ENCODE assay signal across 8 mouse cellular contexts in genomic region chr5:116420759-116421225, GRCm38 (mm10). TPM values are rescaled to one million over a fixed set of nuclear protein-coding genes. Genes with fewer than 3 reads are reported as not detected.
DNase-seq lines count a peak whose midpoint lies in the region; ATAC-seq and TF ChIP-seq lines count a peak whose summit lies in the region.

No protein-coding gene starts in this region.

- intact Hi-C loops in heart, postnatal 10 days (cut with DNase I) = no loop called here

- no peaks in the 10 kb centered on the region for H3K27me3 ChIP-seq in liver, embryonic 14.5 days (ENCODE audit: control insufficient read depth, insufficient read depth, low read length)

- H3K4me3 ChIP-seq in liver, embryonic 14.5 days (ENCODE audit: insufficient read depth in 1 of 2, low read depth in 2 of 2, low read length in 2 of 2) = no peak overlapping the region

- no peak overlapping the region for H3K27ac ChIP-seq in liver, embryonic 14.5 days

- no peak overlapping the region for H3K4me2 ChIP-seq in liver, embryonic 14.5 days (ENCODE audit: low read depth)

- no peak for TF ChIP-seq CTCF in liver, embryonic 14.5 days (IDR thresholded peaks at IDR 0.05; ENCODE audit: low read depth)

- no peak for TF ChIP-seq EP300 in liver, embryonic 14.5 days (IDR thresholded peaks at IDR 0.05; ENCODE audit: low read depth)

- DNase-seq in adrenal gland, postnatal 14 days = peak; percentile 50
- DNase-seq in adrenal gland, adult 18-20 months (ENCODE audit: low spot score in 2 of 2) = no peak
- peak; percentile 69 for DNase-seq in urinary bladder, postnatal 14 days (ENCODE audit: low spot score)
- DNase-seq in urinary bladder, postnatal 10 days (ENCODE audit: low spot score) = no peak
- peak; percentile 59 to 60 for DNase-seq in heart, postnatal 10 days
- no peak for DNase-seq in liver, embryonic 14.5 days (ENCODE audit: low read depth in 3 of 3, low spot score in 3 of 3)
- peak; percentile 69 for DNase-seq in retina, embryonic 14.5 days (ENCODE audit: low spot score)

- H3K9ac ChIP-seq in liver, embryonic 14.5 days (replicated peaks) = no peak overlapping the region

- no peaks in the 10 kb centered on the region for H3K9me3 ChIP-seq in liver, embryonic 14.5 days (ENCODE audit: control insufficient read depth, low read length)

- peak; percentile 37; the same call in 1 of the 2 replicates for ATAC-seq in liver, embryonic 14.5 days (ENCODE audit: insufficient read depth)
- no peak for ATAC-seq in erythroblast, adult 5-6 weeks (replicated peaks; ENCODE audit: low FRiP score, poor library complexity, severe bottlenecking)

- 32% methylated on average over 6 of the region's 6 CpGs for WGBS in liver, embryonic 14.5 days (ENCODE audit: insufficient replicate concordance)

- H3K4me1 ChIP-seq in liver, embryonic 14.5 days (replicated peaks; ENCODE audit: control insufficient read depth in 2 of 2, insufficient read depth in 2 of 2, low read length in 1 of 2) = no peaks in the 10 kb centered on the region; a peak in 1 of 4 replicates

- no peaks in the 10 kb centered on the region for H3K36me3 ChIP-seq in liver, embryonic 14.5 days (replicated peaks; ENCODE audit: control insufficient read depth, insufficient read depth, low read depth)

RNA-seq across cellular contexts. Expression of gene Hspb8, which starts 1.9 kb away (rescaled TPM):
- total RNA-seq in adrenal gland, postnatal 14 days (2021) = 37.7 and 45.9 TPM in 2 replicates
- 100 to 1,000 TPM; 261 to 274 TPM for total RNA-seq in adrenal gland, adult 18-20 months (2021)
- 100 to 1,000 TPM; 155 to 178 TPM for total RNA-seq in heart, postnatal 10 days (2021)
- 2.1 and 2.3 TPM in 2 replicates for polyA plus RNA-seq in liver, embryonic 14.5 days (2012; rRNA removed)
- 1.1 and 2.5 TPM in 2 replicates for polyA plus RNA-seq in liver, embryonic 14.5 days (2014; fragmentation: Nextera tagmentation; extraction: Ambion mirVana)
- total RNA-seq in erythroblast, adult 5-6 weeks (2015; ENCODE audit: low replicate concordance) = not detected in 2 replicates
- total RNA-seq in erythroblast, adult 5-6 weeks (2017; ENCODE audit: low replicate concordance) = not detected in 2 replicates

Comparison
In these comparisons a context has a peak if more than half of its experiments do, and no peak if none do; other contexts are left out.
1. DNase-seq: peak in adrenal gland, postnatal 14 days (single experiment), urinary bladder, postnatal 14 days (single experiment), heart, postnatal 10 days (2 of 2) and retina, embryonic 14.5 days (single experiment); none in adrenal gland, adult 18-20 months (0 of 2), urinary bladder, postnatal 10 days (single experiment) and liver, embryonic 14.5 days (0 of 3).
2. RNA of gene Hspb8, which starts 1.9 kb away (total RNA-seq): 261 to 274 TPM in adrenal gland, adult 18-20 months, 155 to 178 TPM in heart, postnatal 10 days and 37.7 to 45.9 TPM in adrenal gland, postnatal 14 days; not detected in erythroblast, adult 5-6 weeks; every median in the first group is over 10 times any median in the second.